Mouse (Mus musculus) heart, embryonic 11.5 days (tissue): ENCODE results near the gene Mcat. TPM values are rescaled to one million over a fixed set of nuclear protein-coding genes. Genes with fewer than 3 reads are reported as not detected.

ENCODE experiments used
- ATAC-seq: fragments of 200-750 bp; cut with Nextera tagmentation; replicated peaks from 2 replicates; pipeline ENCODE4 v1.8.0; 2017; ENCODE audit warnings: moderate library complexity; ENCODE audit not compliant: insufficient number of reproducible peaks, low FRiP score, low TSS enrichment
- H3K27ac ChIP-seq: fragments of 300-500 bp; sonication (generic); 2 replicates; pipeline ENCODE4 v1.5.1; 2014; ENCODE audit warnings: mild to moderate bottlenecking, low read depth, low read length
- H3K27me3 ChIP-seq: fragments of 300-500 bp; sonication (generic); 2 replicates; pipeline ENCODE4 v1.6.1; 2014; ENCODE audit warnings: mild to moderate bottlenecking, low read length, mixed read lengths; ENCODE audit not compliant: control insufficient read depth, insufficient read depth
- H3K36me3 ChIP-seq: fragments of 300-500 bp; sonication (generic); 2 replicates; pipeline ENCODE4 v1.6.1; 2014; ENCODE audit warnings: mild to moderate bottlenecking, low read length, moderate library complexity, mixed read lengths; ENCODE audit not compliant: control insufficient read depth, insufficient read depth
- H3K4me1 ChIP-seq: fragments of 300-500 bp; sonication (generic); 2 replicates; pipeline ENCODE4 v1.6.1; 2014; ENCODE audit warnings: low read length; ENCODE audit not compliant: control insufficient read depth, insufficient read depth
- H3K4me2 ChIP-seq: fragments of 300-500 bp; sonication (generic); 2 replicates; pipeline ENCODE4 v1.6.1; 2014; ENCODE audit warnings: mild to moderate bottlenecking, moderate library complexity
- H3K4me3 ChIP-seq: fragments of 300-500 bp; sonication (generic); 2 replicates; pipeline ENCODE4 v1.5.1; 2014; ENCODE audit warnings: low read depth, low read length
- H3K9ac ChIP-seq: fragments of 300-500 bp; sonication (generic); 2 replicates; pipeline ENCODE4 v1.6.1; 2014; ENCODE audit warnings: mild to moderate bottlenecking, low read depth, low read length, moderate library complexity
- H3K9me3 ChIP-seq: fragments of 300-500 bp; sonication (generic); replicated peaks from 2 replicates; pipeline ENCODE4 v1.6.1; 2016; ENCODE audit warnings: low read length; ENCODE audit not compliant: control insufficient read depth
- WGBS: fragments of 180-500 bp; shearing (Covaris S2); extraction: QIAGEN DNeasy Blood & Tissue Kit; methylation state at CpG from one replicate; pipeline ENCODE4 v1.1.7; 2014; ENCODE audit not compliant: insufficient replicate concordance; 5-methylcytosine and 5-hydroxymethylcytosine counted together
- polyA plus RNA-seq: library from polyadenylated mRNA; unstranded; fragments of >200 nt; fragmentation: Nextera tagmentation; extraction: Ambion mirVana; gene quantifications from 2 replicates; pipeline ENCODE4 v1.2.1, GENCODE M21; 2014

Mcat gene
- polyA plus RNA-seq, 1 experiment from 2014 or later = 28.3 TPM

DNA sequence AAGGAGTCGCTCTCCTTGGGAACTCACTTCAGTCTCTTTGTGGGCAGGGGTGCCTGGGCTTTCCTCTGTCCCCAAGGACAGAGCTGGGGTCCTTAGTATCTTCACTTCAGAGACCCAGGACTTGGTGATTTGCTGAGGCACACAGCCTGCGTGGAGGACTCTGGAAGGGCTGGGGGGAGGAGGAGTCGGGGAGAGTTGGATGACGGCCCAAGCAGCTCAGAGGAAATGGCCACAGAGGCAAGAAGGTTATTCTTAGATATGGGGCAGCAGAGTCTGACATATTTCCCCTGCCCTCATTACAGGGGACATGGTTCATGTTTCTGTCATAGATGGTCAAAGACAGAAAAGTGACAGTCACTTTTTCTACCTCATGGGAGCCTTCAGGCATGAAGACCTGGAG is 23.7 kb downstream of the Mcat start:
- Histone ChIP-seq H3K27ac (peak overlapping the region; percentile 72), H3K9ac (no peak overlapping the region)

DNA sequence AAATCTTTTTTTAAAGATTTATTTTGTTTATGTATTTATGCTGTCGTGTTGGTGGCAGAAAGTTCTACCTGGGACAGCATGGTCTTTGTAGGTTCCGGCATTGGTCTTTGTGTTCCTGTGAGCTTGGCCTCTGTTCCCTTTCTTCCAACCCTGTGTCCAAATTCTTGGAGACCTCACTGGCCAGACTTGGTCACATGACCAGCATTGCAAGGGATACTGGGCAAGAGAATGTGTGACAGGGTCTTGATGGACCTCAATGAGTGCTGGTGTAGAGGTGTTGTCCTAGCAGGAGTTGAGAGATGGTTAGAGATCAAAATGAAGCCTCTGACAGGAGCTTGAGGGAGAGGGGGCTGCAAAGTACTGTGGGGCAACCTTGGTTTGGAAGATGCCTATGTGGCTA is 24.7 kb downstream of the Mcat start:
- no peaks in the 10 kb centered on the region for H3K36me3 ChIP-seq
- no peak overlapping the region for H3K4me2 ChIP-seq
- H3K4me1 ChIP-seq = peaks cover 47% of the 10 kb centered on the region
- no peaks in the 10 kb centered on the region for H3K9me3 ChIP-seq
- H3K27ac ChIP-seq = no peak overlapping the region
- WGBS = 93% methylated on average over 2 of the region's 2 CpGs
- no peak overlapping the region for H3K4me3 ChIP-seq
- H3K9ac ChIP-seq = no peak overlapping the region
- H3K27me3 ChIP-seq = no peaks in the 10 kb centered on the region
- no peak for ATAC-seq

More for the DNA sequence above, 23.7 kb downstream of the Mcat start:
- WGBS = 30% methylated on average over 4 of the region's 4 CpGs
- Histone ChIP-seq H3K27me3 (no peaks in the 10 kb centered on the region), H3K36me3 (0 out of 2 replicates have a peak, but pooled peaks cover 3% of the 10 kb centered on the region), H3K4me1 (peaks cover 42% of the 10 kb centered on the region), H3K9me3 (no peaks in the 10 kb centered on the region), H3K4me2 (peak overlapping the region; percentile 19; the same call in 1 of the 2 replicates), H3K4me3 (no peak overlapping the region)
- ATAC-seq = 0 out of 2 replicates have a peak, but pooled peaks have one; percentile 34

DNA sequence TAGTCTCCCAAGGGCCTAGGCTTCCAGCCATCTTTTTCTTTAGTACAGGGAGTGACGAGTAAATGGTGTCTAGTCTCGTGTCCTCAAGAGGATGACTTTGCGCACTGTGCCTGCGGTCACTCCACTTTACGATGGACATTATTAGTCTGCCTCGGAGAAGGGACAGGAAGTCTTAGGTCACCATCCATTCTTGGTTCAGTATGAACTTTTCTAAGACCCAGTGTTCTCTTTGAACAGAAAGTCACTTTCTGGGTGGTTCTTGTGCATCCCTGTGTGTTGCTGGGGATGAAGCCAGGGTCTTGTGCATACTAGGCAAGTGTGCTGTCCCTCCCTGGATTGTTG is 27.7 kb downstream of the Mcat start:
- Histone ChIP-seq H3K9me3 (no peaks in the 10 kb centered on the region), H3K27me3 (no peaks in the 10 kb centered on the region), H3K27ac (peak overlapping the region; percentile 80), H3K9ac (peak overlapping the region; percentile 61; the same call in 1 of the 2 replicates), H3K36me3 (0 out of 2 replicates have a peak, but pooled peaks cover 3% of the 10 kb centered on the region), H3K4me2 (peak overlapping the region; percentile 16; the same call in 1 of the 2 replicates), H3K4me3 (no peak overlapping the region), H3K4me1 (peaks cover 40% of the 10 kb centered on the region)
- ATAC-seq = no peak
- WGBS = 74% methylated on average over 6 of the region's 6 CpGs

DNA sequence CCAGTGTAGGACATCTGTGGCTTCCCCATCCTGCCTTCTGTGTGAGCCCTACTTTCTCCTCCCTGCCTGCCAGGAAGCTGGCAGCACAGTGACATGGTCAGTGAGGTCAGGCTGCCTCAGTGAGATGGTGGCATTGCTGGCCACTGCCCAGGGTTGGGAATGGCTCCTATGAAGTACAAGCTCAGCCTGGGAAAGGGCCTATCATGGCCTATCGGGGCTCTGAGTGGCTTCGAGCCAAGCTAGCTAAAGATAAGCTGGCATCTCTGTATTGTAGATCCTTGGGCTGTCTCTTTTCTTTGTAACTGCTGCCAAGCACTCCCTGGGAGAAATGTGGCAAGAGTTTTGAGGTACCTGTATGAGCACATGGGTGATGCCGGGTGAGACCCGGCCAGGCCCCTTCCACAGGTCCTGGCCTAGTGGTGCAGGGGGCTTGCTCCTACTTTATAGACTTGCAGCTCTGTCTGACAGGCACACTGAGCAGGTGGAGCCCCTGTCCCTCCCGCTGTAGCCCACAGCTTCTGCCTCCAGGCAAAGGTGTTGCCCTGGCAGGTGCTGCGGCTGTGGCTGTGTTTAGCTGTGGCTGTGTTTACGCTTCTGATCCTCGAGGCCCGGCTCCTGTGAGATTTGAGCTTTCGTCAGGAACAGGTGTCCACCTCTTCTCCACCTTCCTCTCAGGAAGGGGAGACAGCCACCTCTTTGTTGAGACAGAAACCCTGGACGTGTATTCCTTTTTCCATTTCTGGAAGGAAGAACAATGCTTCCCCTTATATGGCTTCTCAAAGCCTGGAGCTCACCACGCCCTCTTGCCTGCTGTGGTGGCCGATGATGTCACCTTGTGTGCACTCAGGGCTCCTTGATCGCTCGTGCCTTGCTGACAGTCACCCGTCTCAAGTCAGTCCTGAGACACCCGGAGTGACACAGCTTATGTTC is 28.4 kb downstream of the Mcat start:
- H3K27ac ChIP-seq = peak overlapping the region; percentile 80
- H3K27me3 ChIP-seq = no peaks in the 10 kb centered on the region
- peak overlapping the region; percentile 16; the same call in 1 of the 2 replicates for H3K4me2 ChIP-seq
- no peak overlapping the region for H3K4me3 ChIP-seq
- H3K4me1 ChIP-seq = peaks cover 38% of the 10 kb centered on the region
- H3K9ac ChIP-seq = peak overlapping the region; percentile 61
- no peaks in the 10 kb centered on the region for H3K9me3 ChIP-seq
- 47% methylated on average over 17 of the region's 17 CpGs for WGBS
- no peak for ATAC-seq
- H3K36me3 ChIP-seq = 0 out of 2 replicates have a peak, but pooled peaks cover 3% of the 10 kb centered on the region

DNA sequence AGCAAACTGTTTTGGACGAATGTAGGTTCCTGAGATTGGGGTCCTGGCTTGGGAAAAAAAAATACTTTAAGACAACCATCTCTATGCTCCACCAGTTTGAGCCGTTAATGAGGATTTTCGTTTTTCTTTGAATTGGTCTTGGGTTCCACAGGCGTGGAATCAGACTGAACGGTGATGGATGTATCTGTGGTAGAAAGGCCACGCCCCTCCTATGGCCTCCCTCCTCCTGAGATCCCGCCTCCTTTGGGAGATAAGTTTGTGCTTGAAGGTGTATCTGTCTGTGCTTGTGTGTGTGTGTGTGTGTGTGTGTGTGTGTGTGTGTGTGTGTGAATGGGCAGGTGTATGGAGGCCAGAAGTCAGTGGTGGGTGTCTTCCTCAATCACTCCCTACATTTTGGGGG is 31.0 kb downstream of the Mcat start:
- Histone ChIP-seq H3K9me3 (no peaks in the 10 kb centered on the region), H3K36me3 (0 out of 2 replicates have a peak, but pooled peaks cover 3% of the 10 kb centered on the region), H3K4me2 (no peak overlapping the region), H3K9ac (no peak overlapping the region), H3K27ac (no peak overlapping the region), H3K4me3 (no peak overlapping the region), H3K4me1 (peaks cover 46% of the 10 kb centered on the region), H3K27me3 (peaks cover 2% of the 10 kb centered on the region; the same call in 1 of the 2 replicates)
- WGBS = 69% methylated on average over 7 of the region's 7 CpGs
- ATAC-seq = no peak

DNA sequence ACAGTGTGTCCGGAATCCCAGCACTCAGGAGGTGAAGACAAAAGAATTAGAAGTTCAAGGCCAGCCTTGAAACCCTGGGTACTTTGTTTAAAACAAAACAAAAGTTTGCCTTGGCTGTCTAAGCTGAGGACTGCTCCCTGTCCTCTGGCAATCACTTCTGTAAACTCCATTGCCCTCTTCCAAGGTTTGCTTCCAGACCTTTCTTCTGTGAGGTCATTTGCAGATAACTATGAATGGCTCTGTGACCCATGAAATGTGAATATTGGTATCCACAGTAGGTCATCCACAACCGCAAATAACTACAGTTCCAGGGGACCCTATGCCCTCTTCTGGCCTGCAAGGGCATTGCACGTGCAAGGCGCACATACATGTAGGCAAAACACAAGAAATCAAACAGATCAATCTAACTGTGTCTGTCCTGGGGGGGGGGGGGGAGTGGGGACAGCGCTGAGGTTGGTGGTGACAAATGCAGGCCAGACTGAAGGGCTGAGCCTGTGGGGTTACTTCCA is 31.6 kb downstream of the Mcat start:
- Histone ChIP-seq H3K4me2 (no peak overlapping the region), H3K4me3 (no peak overlapping the region), H3K4me1 (peaks cover 51% of the 10 kb centered on the region), H3K9ac (no peak overlapping the region), H3K27me3 (peaks cover 6% of the 10 kb centered on the region; the same call in 1 of the 2 replicates), H3K36me3 (0 out of 2 replicates have a peak, but pooled peaks cover 3% of the 10 kb centered on the region), H3K9me3 (no peaks in the 10 kb centered on the region), H3K27ac (no peak overlapping the region)
- 78% methylated on average over 5 of the region's 5 CpGs for WGBS
- ATAC-seq = no peak

DNA sequence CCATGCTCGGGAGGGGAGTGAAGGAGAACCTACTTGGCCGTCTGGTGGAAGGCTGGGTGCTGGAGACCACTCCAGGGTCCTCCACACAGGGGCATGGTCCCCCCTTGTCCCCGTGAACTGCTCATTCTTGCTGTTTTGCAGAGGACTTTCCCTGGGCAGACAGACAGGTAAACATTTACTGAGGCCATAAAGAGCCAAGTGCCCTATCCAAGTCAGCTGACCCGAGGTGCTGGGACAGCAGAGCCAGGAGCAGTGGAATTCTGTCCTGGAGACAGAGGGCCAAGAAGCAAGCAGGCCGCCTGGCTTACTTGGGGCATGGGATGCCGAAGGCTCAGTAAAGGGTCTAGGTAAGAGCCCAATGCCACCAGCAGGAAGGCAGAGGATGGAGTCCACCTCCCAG is 32.9 kb downstream of the Mcat start:
- no peak overlapping the region for H3K4me3 ChIP-seq
- peaks cover 6% of the 10 kb centered on the region; the same call in 1 of the 2 replicates for H3K27me3 ChIP-seq
- 0 out of 2 replicates have a peak overlapping the region, but pooled peaks have one; percentile 12 for H3K27ac ChIP-seq
- ATAC-seq = no peak
- no peak overlapping the region for H3K4me2 ChIP-seq
- 75% methylated on average over 6 of the region's 6 CpGs for WGBS
- no peaks in the 10 kb centered on the region for H3K9me3 ChIP-seq
- no peak overlapping the region for H3K9ac ChIP-seq
- H3K4me1 ChIP-seq = peaks cover 54% of the 10 kb centered on the region
- H3K36me3 ChIP-seq = 0 out of 2 replicates have a peak, but pooled peaks cover 3% of the 10 kb centered on the region

DNA sequence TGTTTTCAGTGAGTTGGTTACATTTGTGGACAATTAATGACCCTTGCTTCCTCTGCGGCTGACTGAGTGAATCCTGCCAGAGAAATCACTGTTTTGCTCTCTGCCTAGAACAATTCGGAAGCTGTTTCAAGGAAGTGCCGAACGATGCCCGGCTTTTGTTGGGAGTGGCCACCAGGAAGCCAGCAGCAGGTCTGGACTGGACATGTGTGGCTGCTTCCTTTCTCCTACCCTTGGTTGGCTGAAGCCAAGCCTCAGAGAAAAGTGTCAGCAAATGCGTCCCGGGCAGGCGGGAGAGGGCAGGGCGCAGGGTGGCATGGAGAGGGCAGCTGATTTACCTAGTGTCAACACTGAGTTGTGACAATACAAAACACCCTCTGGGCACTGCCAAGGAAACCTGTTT is 33.4 kb downstream of the Mcat start:
- Histone ChIP-seq H3K27me3 (peaks cover 6% of the 10 kb centered on the region; the same call in 1 of the 2 replicates), H3K4me2 (peak overlapping the region; percentile 7; the same call in 1 of the 2 replicates), H3K27ac (0 out of 2 replicates have a peak overlapping the region, but pooled peaks have one; percentile 12), H3K36me3 (0 out of 2 replicates have a peak, but pooled peaks cover 3% of the 10 kb centered on the region), H3K4me3 (no peak overlapping the region), H3K9me3 (no peaks in the 10 kb centered on the region), H3K9ac (no peak overlapping the region), H3K4me1 (peaks cover 54% of the 10 kb centered on the region)
- ATAC-seq = no peak
- WGBS = 76% methylated on average over 9 of the region's 9 CpGs
